Mouse (Mus musculus) kidney, adult 2 months (tissue): ENCODE data around the gene Gmcl1.

Experiments used
- CTCF ChIP-seq: fragments of 200-500 bp; conservative IDR thresholded peaks from 2 replicates; pipeline ENCODE4 v1.5.1; 2011; ENCODE audit warnings: low read depth, mild to moderate bottlenecking, control low read depth, low read length, moderate library complexity, mixed read lengths; ENCODE audit not compliant: insufficient read depth, insufficient read length
- POLR2A ChIP-seq: fragments of 200-500 bp; IDR thresholded peaks from one replicate; pipeline ENCODE4 v1.6.1; 2011; ENCODE audit warnings: low read depth, low read length, control low read depth

- TF ChIP-seq CTCF: no peak
- TF ChIP-seq POLR2A: no peak
These were observed 87.6 kb downstream of the Gmcl1 start for GRCm38 (mm10) chr6:86645551-86645950.
